Mouse (Mus musculus) forebrain, embryonic 14.5 days (tissue): Measurements from ENCODE around the gene Capn12. TPM values are rescaled to one million over a fixed set of nuclear protein-coding genes. Genes with fewer than 3 reads are reported as not detected.

Experiments
- ATAC-seq: fragments of 200-750 bp; cut with Nextera tagmentation; 2 replicates; pipeline ENCODE4 v1.8.0; 2017; ENCODE audit warnings: mild to moderate bottlenecking, moderate library complexity
- DNase-seq: peaks from one replicate; pipeline ENCODE4 v3.0.0-alpha.2; 2015; ENCODE audit warnings: low spot score
- H3K27ac ChIP-seq: fragments of 300-500 bp; sonication (generic); 2 replicates; pipeline ENCODE4 v1.5.1; 2014; ENCODE audit warnings: low read depth, mild to moderate bottlenecking, control low read depth, low read length, moderate library complexity
- H3K27me3 ChIP-seq: fragments of 300-500 bp; sonication (generic); replicated peaks from 2 replicates; pipeline ENCODE4 v1.6.1; 2014; ENCODE audit warnings: low read length, control low read depth, mixed read lengths; ENCODE audit not compliant: control insufficient read depth, insufficient read depth
- H3K36me3 ChIP-seq: fragments of 300-500 bp; sonication (generic); 2 replicates; pipeline ENCODE4 v1.6.1; 2014; ENCODE audit warnings: low read length, control low read depth; ENCODE audit not compliant: control insufficient read depth, insufficient read depth
- H3K4me1 ChIP-seq: fragments of 300-500 bp; sonication (generic); 2 replicates; pipeline ENCODE4 v1.6.1; 2014; ENCODE audit warnings: antibody characterized with exemption, low read length, control low read depth; ENCODE audit not compliant: control insufficient read depth, insufficient read depth
- H3K4me2 ChIP-seq: fragments of 300-500 bp; sonication (generic); 2 replicates; pipeline ENCODE4 v1.6.1; 2014; ENCODE audit warnings: mild to moderate bottlenecking, control low read depth, low read length
- H3K4me3 ChIP-seq: fragments of 300-500 bp; sonication (generic); 2 replicates; pipeline ENCODE4 v1.5.1; 2014; ENCODE audit warnings: low read depth, low read length, control low read depth
- H3K9ac ChIP-seq: fragments of 300-500 bp; sonication (generic); 2 replicates; pipeline ENCODE4 v1.6.1; 2014; ENCODE audit warnings: mild to moderate bottlenecking, low read length, control low read depth, moderate library complexity
- H3K9me3 ChIP-seq: fragments of 300-500 bp; sonication (generic); replicated peaks from 2 replicates; pipeline ENCODE4 v1.6.1; 2016; ENCODE audit warnings: low read length, control low read depth, mixed read lengths; ENCODE audit not compliant: control insufficient read depth
- WGBS: fragments of 180-500 bp; shearing (Covaris S2); extraction: QIAGEN DNeasy Blood & Tissue Kit; methylation state at CpG from one replicate; pipeline ENCODE4 v1.1.7; 2014; 5-methylcytosine and 5-hydroxymethylcytosine counted together
- polyA plus RNA-seq: library from polyadenylated mRNA; unstranded; fragments of >200 nt; fragmentation: Nextera tagmentation; extraction: Ambion mirVana; gene quantifications from 2 replicates; pipeline ENCODE4 v1.2.1, GENCODE M21; 2014

Capn12 gene
- polyA plus RNA-seq, 1 experiment from 2014 or later: 0.11 TPM

DNA sequence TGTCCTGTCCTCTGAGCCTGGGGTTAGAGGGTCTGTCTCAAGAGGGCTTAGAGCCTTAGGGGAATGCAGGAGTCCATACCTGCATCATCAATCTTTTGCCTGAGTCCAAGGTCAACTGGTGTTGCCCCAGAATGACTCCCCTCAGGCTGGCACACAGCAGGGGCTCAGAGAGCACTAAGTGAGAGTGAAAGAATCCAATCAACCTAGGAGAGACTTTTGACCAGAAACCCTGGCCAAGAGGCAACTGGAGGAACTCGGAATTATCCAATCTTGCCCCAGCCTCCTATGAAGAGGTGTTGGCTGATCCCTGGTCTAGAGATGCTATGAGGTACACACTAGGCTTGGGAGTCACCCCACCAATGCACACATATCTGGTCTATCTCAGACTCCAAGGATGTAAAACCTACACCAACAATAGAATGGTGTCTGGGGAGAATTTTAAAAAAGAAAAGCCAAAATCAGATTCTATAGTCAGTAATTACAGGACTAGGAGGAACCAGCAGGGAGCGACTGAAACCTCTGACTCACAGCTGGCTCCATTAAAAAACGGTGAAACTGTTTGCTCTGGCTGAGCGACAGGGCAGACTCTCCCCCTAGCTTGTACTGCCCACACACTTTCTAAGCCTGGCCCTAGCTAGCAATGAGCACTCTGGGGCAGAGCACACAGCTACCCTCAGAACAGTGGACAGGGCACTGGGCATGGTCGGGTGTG is 49.3 kb downstream of the Capn12 start:
- Histone ChIP-seq H3K27me3 (no peaks in the 10 kb centered on the region), H3K4me1 (peaks cover 4% of the 10 kb centered on the region; the same call in 1 of the 2 replicates), H3K4me2 (no peak overlapping the region), H3K36me3 (no peaks in the 10 kb centered on the region), H3K9ac (no peak overlapping the region), H3K27ac (no peak overlapping the region), H3K9me3 (no peaks in the 10 kb centered on the region), H3K4me3 (no peak overlapping the region)
- ATAC-seq (no peak), DNase-seq (no peak)
- WGBS: 56% methylated on average over 5 of the region's 5 CpGs

- no peaks in the 10 kb centered on the region for H3K27me3 ChIP-seq
- DNase-seq (no peak), ATAC-seq (no peak)
- H3K4me1 ChIP-seq: 0 out of 2 replicates have a peak, but pooled peaks cover 2% of the 10 kb centered on the region
- H3K4me3 ChIP-seq: no peak overlapping the region
- H3K9me3 ChIP-seq: no peaks in the 10 kb centered on the region
- 93% methylated on average over 7 of the region's 7 CpGs for WGBS
- H3K36me3 ChIP-seq: no peaks in the 10 kb centered on the region
- H3K4me2 ChIP-seq: no peak overlapping the region
- no peak overlapping the region for H3K27ac ChIP-seq
- H3K9ac ChIP-seq: no peak overlapping the region
These were observed 49.9 kb downstream of the Capn12 start for GRCm38 (mm10) chr7:28931032-28931694.

DNA sequence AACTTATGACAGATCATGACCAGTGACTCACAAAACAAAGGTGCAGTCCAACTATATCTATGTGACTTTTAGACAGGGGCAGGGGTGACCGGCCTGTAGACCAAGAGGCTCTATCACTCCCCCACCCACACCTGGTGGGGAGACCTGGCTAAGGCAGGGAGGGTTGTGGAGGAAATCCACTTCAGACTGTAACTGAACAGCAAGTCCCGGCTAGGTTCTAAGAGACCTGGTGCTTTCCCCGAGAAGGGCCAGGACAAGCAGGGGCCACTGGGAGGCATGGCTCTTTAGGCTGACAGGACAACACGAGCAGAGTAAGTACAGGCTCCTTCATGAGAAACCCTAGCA is 50.4 kb downstream of the Capn12 start:
- ATAC-seq (no peak), DNase-seq (no peak)
- H3K36me3 ChIP-seq: no peaks in the 10 kb centered on the region
- no peak overlapping the region for H3K4me3 ChIP-seq
- no peak overlapping the region for H3K9ac ChIP-seq
- H3K27me3 ChIP-seq: no peaks in the 10 kb centered on the region
- no peak overlapping the region for H3K4me2 ChIP-seq
- no peaks in the 10 kb centered on the region for H3K9me3 ChIP-seq
- 90% methylated on average over 4 of the region's 4 CpGs for WGBS
- H3K27ac ChIP-seq: no peak overlapping the region
- H3K4me1 ChIP-seq: no peaks in the 10 kb centered on the region

- Histone ChIP-seq H3K27ac (no peak overlapping the region), H3K9me3 (no peaks in the 10 kb centered on the region), H3K4me3 (no peak overlapping the region), H3K4me2 (no peak overlapping the region), H3K27me3 (no peaks in the 10 kb centered on the region), H3K36me3 (no peaks in the 10 kb centered on the region), H3K9ac (no peak overlapping the region), H3K4me1 (no peaks in the 10 kb centered on the region)
- 90% methylated on average over 6 of the region's 6 CpGs for WGBS
- ATAC-seq: no peak
- no peak for DNase-seq
These were observed 51.3 kb downstream of the Capn12 start for GRCm38 (mm10) chr7:28932421-28933041.

GRCm38 (mm10) chr7:28933825-28934224 is 52.6 kb downstream of the Capn12 start:
- DNase-seq: no peak
- no peak overlapping the region for H3K4me2 ChIP-seq
- WGBS: 96% methylated on average over 2 of the region's 2 CpGs
- no peak overlapping the region for H3K4me3 ChIP-seq
- no peaks in the 10 kb centered on the region for H3K27me3 ChIP-seq
- no peak overlapping the region for H3K27ac ChIP-seq
- no peaks in the 10 kb centered on the region for H3K4me1 ChIP-seq
- H3K9ac ChIP-seq: no peak overlapping the region
- H3K36me3 ChIP-seq: no peaks in the 10 kb centered on the region
- no peaks in the 10 kb centered on the region for H3K9me3 ChIP-seq
- ATAC-seq: no peak

GRCm38 (mm10) chr7:28936787-28937186 is 55.6 kb downstream of the Capn12 start:
- Histone ChIP-seq H3K27ac (no peak overlapping the region; the same call in 1 of the 2 replicates), H3K36me3 (no peaks in the 10 kb centered on the region), H3K4me1 (no peaks in the 10 kb centered on the region), H3K9me3 (no peaks in the 10 kb centered on the region), H3K4me2 (no peak overlapping the region), H3K27me3 (no peaks in the 10 kb centered on the region), H3K4me3 (no peak overlapping the region), H3K9ac (no peak overlapping the region)
- ATAC-seq (no peak), DNase-seq (no peak)
- 68% methylated on average over 4 of the region's 4 CpGs for WGBS

GRCm38 (mm10) chr7:28938654-28939053 is 57.4 kb downstream of the Capn12 start:
- H3K4me3 ChIP-seq: no peak overlapping the region
- H3K9me3 ChIP-seq: no peaks in the 10 kb centered on the region
- H3K9ac ChIP-seq: no peak overlapping the region
- H3K4me1 ChIP-seq: no peaks in the 10 kb centered on the region
- no peak overlapping the region for H3K4me2 ChIP-seq
- no peak for DNase-seq
- no peak for ATAC-seq
- WGBS: 50% methylated on average over 4 of the region's 4 CpGs
- H3K36me3 ChIP-seq: 0 out of 2 replicates have a peak, but pooled peaks cover 3% of the 10 kb centered on the region
- no peaks in the 10 kb centered on the region for H3K27me3 ChIP-seq
- H3K27ac ChIP-seq: no peak overlapping the region

DNA sequence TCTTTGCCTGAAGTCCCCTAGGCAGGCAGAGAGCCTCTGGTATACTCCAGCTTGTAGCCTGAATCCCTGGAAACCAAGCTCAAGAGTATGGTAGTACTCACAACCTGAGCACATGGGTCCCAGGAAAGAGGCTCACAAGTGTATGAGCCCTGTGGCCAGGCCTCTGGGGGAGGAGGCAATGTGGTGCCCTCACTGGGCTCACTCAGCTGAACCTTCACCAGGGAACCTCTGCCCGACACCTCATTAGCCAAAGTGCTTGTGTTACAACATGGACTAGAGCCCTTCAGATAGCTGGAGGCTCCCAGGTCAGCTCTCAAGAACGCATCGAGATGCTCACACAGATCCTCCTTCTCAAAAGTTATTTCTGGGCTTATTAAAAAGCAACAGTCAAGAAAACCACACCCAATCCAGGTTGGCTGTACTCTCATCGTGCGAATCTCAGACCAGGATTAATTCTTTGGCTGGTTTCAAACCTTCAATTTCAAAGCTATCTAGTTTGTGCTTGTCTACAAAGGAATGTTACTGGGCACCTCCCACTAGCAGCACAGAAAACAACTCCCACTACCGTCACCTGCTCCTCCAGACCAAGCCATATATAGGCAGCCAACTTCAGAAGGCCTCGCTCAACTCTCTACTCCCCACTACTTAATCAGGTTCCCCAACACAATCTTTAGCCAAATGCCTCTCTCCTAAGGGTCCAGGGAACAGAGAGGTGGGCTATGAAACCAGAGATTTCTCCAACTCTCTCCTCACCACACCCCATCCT is 58.4 kb downstream of the Capn12 start:
- H3K9ac ChIP-seq: no peak overlapping the region
- no peaks in the 10 kb centered on the region for H3K27me3 ChIP-seq
- no peaks in the 10 kb centered on the region for H3K9me3 ChIP-seq
- 0 out of 2 replicates have a peak, but pooled peaks cover 3% of the 10 kb centered on the region for H3K36me3 ChIP-seq
- WGBS: 90% methylated on average over 7 of the region's 7 CpGs
- ATAC-seq (no peak), DNase-seq (no peak)
- no peak overlapping the region for H3K27ac ChIP-seq
- H3K4me1 ChIP-seq: no peaks in the 10 kb centered on the region
- H3K4me3 ChIP-seq: no peak overlapping the region
- no peak overlapping the region for H3K4me2 ChIP-seq
